Mouse (Mus musculus): ENCODE results near the gene Klhl31.

- TF ChIP-seq CTCF (IDR thresholded peaks at IDR 0.05; ENCODE audit: low read depth, low read length) (no peak), TAL1 (conservative IDR thresholded peaks at IDR 0.05; ENCODE audit: low read depth, low read length) (no peak), GATA1 (IDR thresholded peaks at IDR 0.05; ENCODE audit: borderline replicate concordance, low read length) (no peak)
Measured at GRCm38 (mm10) chr9:77708950-77709349, 72.7 kb downstream of the Klhl31 start.

Data from G1E (cell line).